Mouse (Mus musculus) frontal cortex, adult 2 months (tissue): ENCODE data around the gene Tanc1. TPM values are rescaled to one million over a fixed set of nuclear protein-coding genes. Genes with fewer than 3 reads are reported as not detected.
"Not testable (repeated sequence)": the region's sequence is repeated elsewhere in the genome, so short reads cannot be mapped to it uniquely, and the experiment has no call there.

ENCODE experiments used
- DNase-seq, 2 experiments: peaks; one replicate each; pipeline ENCODE4 v3.0.0; 2022; ENCODE audit warnings: low spot score in 1 of 2; ENCODE audit errors: extremely low spot score in 1 of 2
- polyA plus RNA-seq: library from polyadenylated mRNA; depleted of rRNA; stranded (reverse); fragments of >200 nt; gene quantifications from 2 replicates; pipeline ENCODE4 v1.2.3, GENCODE M21; 2012

Tanc1 gene
- polyA plus RNA-seq, 1 experiment = 10.2 TPM

DNA sequence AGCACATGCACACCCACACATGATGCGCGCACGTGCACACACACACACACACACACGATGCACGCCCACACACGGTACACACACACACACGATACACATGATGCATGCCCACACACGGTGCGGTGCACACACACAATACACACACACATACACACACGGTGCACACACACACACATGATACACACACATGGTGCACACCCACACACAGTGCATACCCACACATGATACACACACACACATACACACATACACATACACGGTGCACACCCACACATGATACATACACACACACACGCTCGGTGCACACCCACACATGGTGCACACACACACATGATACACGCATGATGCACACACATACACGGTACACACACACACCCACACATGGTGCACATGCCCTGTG is 206.8 kb downstream of the Tanc1 start:
- DNase-seq = no peak

- DNase-seq = no peak
Observed at GRCm38 (mm10) chr2:59819415-59819814, 207.6 kb downstream of the Tanc1 start.

DNA sequence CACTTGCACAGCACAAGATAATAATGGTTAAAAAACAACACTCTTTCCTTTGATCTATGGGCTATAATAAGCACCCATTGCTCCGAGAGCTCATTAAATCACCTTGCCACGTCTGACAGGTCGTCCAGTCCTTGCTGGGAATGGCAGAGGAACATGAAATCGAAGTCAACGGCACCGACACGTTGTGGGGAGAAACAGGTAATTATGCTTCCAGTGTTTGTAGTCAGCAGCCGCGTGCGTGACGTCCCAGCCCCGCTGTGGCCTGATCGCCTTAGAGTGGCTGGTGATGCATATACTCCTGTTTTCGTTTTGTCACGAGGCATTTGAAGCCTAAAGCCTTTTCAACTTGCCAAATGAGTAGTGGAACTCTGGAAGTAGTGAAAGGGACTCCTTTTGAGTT is 208.2 kb downstream of the Tanc1 start:
- no peak for DNase-seq

GRCm38 (mm10) chr2:59821044-59821443 is 209.2 kb downstream of the Tanc1 start:
- no peak for DNase-seq

DNA sequence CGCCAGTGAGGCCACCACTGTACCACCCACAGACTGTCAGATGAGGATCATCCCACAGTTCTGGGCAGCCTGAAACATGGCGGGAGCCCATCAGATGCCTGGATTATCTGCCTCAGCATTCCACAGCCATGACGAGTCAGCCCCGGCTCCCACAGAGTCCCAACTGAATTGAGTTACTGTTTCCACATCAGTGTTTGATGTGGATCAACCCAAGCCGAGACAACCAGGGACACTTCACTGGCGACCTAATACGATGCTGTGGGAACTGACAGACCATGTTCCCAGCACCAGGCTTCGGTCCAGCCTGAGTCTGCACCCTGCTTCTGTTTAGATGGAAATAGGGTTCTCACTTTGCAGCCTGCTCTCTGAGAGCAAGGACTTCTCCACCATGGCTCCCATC is 212.4 kb downstream of the Tanc1 start:
- DNase-seq = peak in 1 of 2 experiments; percentile 9

- DNase-seq = no peak
Observed at GRCm38 (mm10) chr2:59825380-59825779, 213.5 kb downstream of the Tanc1 start.

GRCm38 (mm10) chr2:59828103-59828655 is 216.3 kb downstream of the Tanc1 start:
- DNase-seq = peak in 1 of 2 experiments; percentile 45

- peak in 1 of 2 experiments; percentile 32 for DNase-seq
Observed at GRCm38 (mm10) chr2:59828777-59829508, 217.1 kb downstream of the Tanc1 start.

DNA sequence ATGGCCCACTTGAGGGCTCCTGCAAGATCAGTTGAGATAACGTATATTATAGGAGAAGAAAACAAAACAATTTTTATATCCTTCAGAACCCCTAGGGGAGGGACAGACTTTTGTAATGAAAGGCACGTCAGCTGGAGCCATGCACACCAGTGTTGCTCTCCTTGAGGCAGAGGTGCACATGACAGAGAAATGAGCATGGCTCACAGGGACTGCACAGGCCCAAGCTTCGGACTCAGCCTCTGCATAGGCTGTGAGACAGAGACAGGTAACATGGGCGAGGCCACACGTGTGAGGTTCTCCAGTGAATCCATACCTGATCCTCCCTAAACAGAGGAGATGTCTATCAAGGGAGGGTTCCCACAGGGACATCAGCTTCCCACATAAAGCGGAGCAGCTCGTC is 217.9 kb downstream of the Tanc1 start:
- no peak for DNase-seq

- DNase-seq = no peak
Observed at GRCm38 (mm10) chr2:59830151-59830550, 218.3 kb downstream of the Tanc1 start.

- DNase-seq = no peak
Observed at GRCm38 (mm10) chr2:59830940-59831339, 219.1 kb downstream of the Tanc1 start.

- no peak for DNase-seq
Observed at GRCm38 (mm10) chr2:59831831-59832230, 220.0 kb downstream of the Tanc1 start.

GRCm38 (mm10) chr2:59838825-59839224 is 227.0 kb downstream of the Tanc1 start:
- DNase-seq = no peak

- no peak for DNase-seq
Observed at GRCm38 (mm10) chr2:59839755-59840154, 227.9 kb downstream of the Tanc1 start.

DNA sequence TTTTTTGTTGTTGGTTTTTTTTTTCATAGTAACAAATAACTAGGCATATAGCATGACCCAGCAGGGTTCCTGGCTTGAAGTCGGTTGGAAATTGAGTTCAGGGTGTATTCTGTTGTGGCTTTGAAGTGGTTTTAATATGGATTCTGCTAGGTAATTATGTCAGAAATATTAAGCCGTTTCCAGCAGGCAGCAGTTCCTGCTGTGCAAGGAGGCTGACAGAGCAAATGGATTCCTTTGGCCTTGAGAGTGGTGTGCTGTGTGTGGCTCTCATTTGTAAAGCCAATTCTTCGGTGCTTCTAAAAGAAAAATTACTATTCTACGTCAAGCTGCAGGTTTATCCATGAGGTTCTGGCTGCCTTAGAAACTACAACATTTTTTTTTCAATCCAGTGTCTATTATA is 228.3 kb downstream of the Tanc1 start:
- DNase-seq = no peak

- DNase-seq = no peak
Observed at GRCm38 (mm10) chr2:59841189-59841939, 229.5 kb downstream of the Tanc1 start.

DNA sequence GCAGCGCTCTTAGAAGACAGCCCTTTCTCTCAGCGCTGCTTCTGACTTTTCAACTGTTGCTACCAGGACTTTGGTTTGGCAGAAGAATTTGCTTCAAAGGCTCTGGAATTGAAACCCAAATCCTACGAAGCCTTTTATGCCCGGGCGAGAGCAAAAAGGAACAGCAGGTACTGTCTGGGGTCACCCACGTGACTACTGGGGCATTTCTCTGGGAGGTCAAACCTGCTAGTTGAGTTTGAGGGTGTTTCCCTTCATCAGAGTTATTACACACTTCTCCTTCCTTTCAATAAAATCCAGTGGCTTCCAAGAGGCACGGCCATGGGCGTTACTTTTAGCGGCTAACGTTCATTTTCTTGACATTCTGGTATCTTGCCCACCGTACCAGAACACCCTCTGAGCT is 230.1 kb downstream of the Tanc1 start:
- no peak for DNase-seq

- DNase-seq = no peak
Observed at GRCm38 (mm10) chr2:59842556-59843008, 230.7 kb downstream of the Tanc1 start.

DNA sequence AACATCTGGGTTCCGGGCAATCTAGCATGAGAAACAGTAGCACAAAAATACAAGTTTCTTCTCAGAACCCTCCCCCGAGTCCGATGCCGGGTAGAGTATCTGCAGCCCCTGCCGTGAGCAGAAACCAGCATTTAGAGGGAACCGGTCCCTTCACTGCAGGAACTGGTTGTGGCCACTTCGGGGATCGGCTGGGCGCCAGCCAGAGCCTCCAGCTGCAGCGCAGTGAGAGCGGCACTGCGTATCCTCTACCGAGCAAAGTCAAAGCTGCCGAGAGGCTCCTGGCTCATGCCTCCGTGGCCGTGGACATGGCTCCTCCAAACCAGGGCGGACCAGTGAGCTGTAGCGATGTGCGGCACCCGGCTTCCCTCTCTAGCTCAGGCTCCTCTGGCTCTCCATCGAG is 231.3 kb downstream of the Tanc1 start:
- DNase-seq = no peak

GRCm38 (mm10) chr2:59843848-59844247 is 232.0 kb downstream of the Tanc1 start:
- no peak for DNase-seq

DNA sequence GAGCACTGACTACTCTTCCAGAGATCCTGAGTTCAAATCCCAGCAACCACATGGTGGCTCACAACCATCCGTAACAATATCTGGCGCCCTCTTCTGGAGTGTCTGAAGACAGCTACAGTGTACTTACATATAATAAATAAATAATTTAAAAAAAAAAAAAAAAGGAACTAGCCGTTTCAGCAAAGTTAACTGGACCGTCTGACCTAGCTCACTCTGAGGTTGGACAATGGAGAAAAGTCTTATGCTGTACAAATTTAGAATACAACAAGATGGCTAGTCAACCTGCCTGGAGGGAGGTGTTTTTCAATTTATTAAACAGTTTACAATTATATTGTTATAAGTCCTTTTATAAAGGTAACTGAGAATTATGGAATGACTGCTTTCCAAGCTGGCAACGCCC is 240.0 kb downstream of the Tanc1 start:
- DNase-seq = not testable (repeated sequence)

DNA sequence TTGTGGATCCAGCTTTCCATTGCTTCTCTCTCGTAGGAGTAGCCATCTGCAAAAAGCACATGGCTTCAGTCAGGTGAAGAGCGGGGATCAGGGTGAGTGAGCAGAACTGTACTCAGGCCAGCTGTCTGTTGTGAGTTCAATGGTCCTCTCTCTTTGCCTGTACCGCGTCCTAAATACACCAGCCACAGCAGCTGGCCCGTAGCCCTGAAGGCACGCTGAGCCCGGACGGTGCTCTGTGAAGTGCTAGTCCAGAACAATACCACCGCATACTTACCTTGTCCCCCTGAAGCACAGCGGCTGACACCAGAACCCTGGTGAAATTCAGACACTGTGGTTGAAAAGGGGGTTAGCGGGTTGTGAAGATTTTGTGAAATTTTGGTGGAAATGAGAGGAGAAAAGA is 241.1 kb downstream of the Tanc1 start:
- DNase-seq = no peak
